Mouse (Mus musculus): ENCODE measurements at regions not wholly inside any gene's neighbourhood (a gene's known extent, or its start where the extent isn't known, plus 50 kb on each side); places are given as distances from the start of the nearest gene placed in this dataset.

GRCm38 (mm10) chr12:97758624-97759023, 500.6 kb downstream of the Galc start:
- TF ChIP-seq CTCF (IDR thresholded peaks at IDR 0.05; ENCODE audit: low read depth) (no peak), EP300 (IDR thresholded peaks at IDR 0.05; ENCODE audit: low read depth) (no peak)
